Mouse (Mus musculus) MEL (cell line): ENCODE measurements around the gene Lrfn5.

Experiments
- CTCF ChIP-seq, 3 experiments: IDR thresholded peaks in 2 of 3; conservative IDR thresholded peaks in 1 of 3; 2 replicates each; pipeline ENCODE4 v1.5.1; 2011 to 2012; ENCODE audit warnings: low read length in 3 of 3, low read depth in 2 of 3, mild to moderate bottlenecking in 2 of 3, improper control_type of control experiment in 1 of 3, inconsistent platforms in 1 of 3, mixed read lengths in 1 of 3, moderate library complexity in 1 of 3; ENCODE audit not compliant: control insufficient read depth in 1 of 3, insufficient read depth in 1 of 3, poor library complexity in 1 of 3, severe bottlenecking in 1 of 3
- ETS1 ChIP-seq: IDR thresholded peaks from 2 replicates; pipeline ENCODE4 v1.6.1; 2012; ENCODE audit warnings: low read depth, mild to moderate bottlenecking, inconsistent platforms, low read length, improper control_type of control experiment, moderate library complexity
- ZMIZ1 ChIP-seq: IDR thresholded peaks from 2 replicates; pipeline ENCODE4 v1.6.1; 2012; ENCODE audit warnings: low read depth, mild to moderate bottlenecking, inconsistent platforms, low read length, improper control_type of control experiment, moderate library complexity

- TF ChIP-seq ETS1, result no peak
- TF ChIP-seq CTCF (IDR thresholded peaks at IDR 0.05 in 2 of 3, conservative IDR thresholded peaks at IDR 0.05 in 1 of 3; ENCODE audit: control insufficient read depth in 1 of 3, insufficient read depth in 1 of 3, low read depth in 2 of 3, low read length in 3 of 3, poor library complexity in 1 of 3, severe bottlenecking in 1 of 3), result no peak
- no peak for TF ChIP-seq ZMIZ1
Observed at GRCm38 (mm10) chr12:61610081-61610480, 87.1 kb downstream of the Lrfn5 start.
